Mouse (Mus musculus) limb, embryonic 12.5 days (tissue): ENCODE measurements around the gene Dbx1. TPM values are rescaled to one million over a fixed set of nuclear protein-coding genes. Genes with fewer than 3 reads are reported as not detected.

Source experiments
- ATAC-seq: fragments of 200-750 bp; cut with Nextera tagmentation; 2 replicates; pipeline ENCODE4 v1.8.0; 2017; ENCODE audit warnings: low read depth, moderate TSS enrichment; ENCODE audit not compliant: insufficient number of reproducible peaks, insufficient read depth, low FRiP score, low TSS enrichment
- H3K27ac ChIP-seq: fragments of 300-500 bp; sonication (generic); 2 replicates; pipeline ENCODE4 v1.5.1; 2016; ENCODE audit warnings: mild to moderate bottlenecking, moderate library complexity
- H3K27me3 ChIP-seq: fragments of 300-500 bp; sonication (generic); 2 replicates; pipeline ENCODE4 v1.6.1; 2016; ENCODE audit warnings: mild to moderate bottlenecking, moderate library complexity
- H3K36me3 ChIP-seq: fragments of 300-500 bp; sonication (generic); 2 replicates; pipeline ENCODE4 v1.6.1; 2016; ENCODE audit warnings: mild to moderate bottlenecking, moderate library complexity
- H3K4me1 ChIP-seq: fragments of 300-500 bp; sonication (generic); replicated peaks from 2 replicates; pipeline ENCODE4 v1.6.1; 2016
- H3K4me2 ChIP-seq: fragments of 300-500 bp; sonication (generic); 2 replicates; pipeline ENCODE4 v1.6.1; 2016; ENCODE audit warnings: mild to moderate bottlenecking, moderate library complexity
- H3K4me3 ChIP-seq: fragments of 300-500 bp; sonication (generic); replicated peaks from 2 replicates; pipeline ENCODE4 v1.5.1; 2016; ENCODE audit warnings: mild to moderate bottlenecking
- H3K9ac ChIP-seq: fragments of 300-500 bp; sonication (generic); replicated peaks from 2 replicates; pipeline ENCODE4 v1.6.1; 2016; ENCODE audit warnings: mild to moderate bottlenecking, moderate library complexity
- H3K9me3 ChIP-seq: fragments of 300-500 bp; sonication (generic); 2 replicates; pipeline ENCODE4 v1.6.1; 2016; ENCODE audit warnings: mild to moderate bottlenecking, moderate library complexity
- WGBS: fragments of 180-500 bp; shearing (Covaris S2); methylation state at CpG from one replicate; pipeline ENCODE4 v1.1.7; 2016; 5-methylcytosine and 5-hydroxymethylcytosine counted together
- polyA plus RNA-seq: library from polyadenylated mRNA; unstranded; fragments of >200 nt; fragmentation: Nextera tagmentation; extraction: Ambion mirVana; gene quantifications from 2 replicates; pipeline ENCODE4 v1.2.1, GENCODE M21; 2016

Gene Dbx1
- polyA plus RNA-seq, 1 experiment from 2014 or later = 0.31 TPM

GRCm38 (mm10) chr7:49586530-49587120, 50.0 kb downstream of the Dbx1 start:
- Histone ChIP-seq H3K36me3 (peaks cover 37% of the 10 kb centered on the region), H3K9me3 (no peaks in the 10 kb centered on the region), H3K9ac (no peak overlapping the region), H3K4me3 (no peak overlapping the region), H3K4me2 (no peak overlapping the region), H3K27me3 (no peaks in the 10 kb centered on the region), H3K27ac (no peak overlapping the region), H3K4me1 (no peaks in the 10 kb centered on the region)
- no peak for ATAC-seq
- WGBS = 76% methylated on average over 5 of the region's 5 CpGs

- no peak for ATAC-seq
- Histone ChIP-seq H3K4me1 (no peaks in the 10 kb centered on the region), H3K27me3 (no peaks in the 10 kb centered on the region), H3K36me3 (peaks cover 39% of the 10 kb centered on the region; the same call in 1 of the 2 replicates), H3K4me2 (no peak overlapping the region), H3K27ac (no peak overlapping the region), H3K4me3 (no peak overlapping the region), H3K9ac (no peak overlapping the region), H3K9me3 (no peaks in the 10 kb centered on the region)
- 93% methylated on average over 6 of the region's 6 CpGs for WGBS
These were observed 53.5 kb downstream of the Dbx1 start for GRCm38 (mm10) chr7:49583176-49583575.

GRCm38 (mm10) chr7:49582551-49582950, 54.1 kb downstream of the Dbx1 start:
- Histone ChIP-seq H3K27me3 (no peaks in the 10 kb centered on the region), H3K36me3 (peaks cover 39% of the 10 kb centered on the region; the same call in 1 of the 2 replicates), H3K9me3 (no peaks in the 10 kb centered on the region), H3K9ac (no peak overlapping the region), H3K4me3 (no peak overlapping the region), H3K27ac (no peak overlapping the region), H3K4me1 (no peaks in the 10 kb centered on the region), H3K4me2 (no peak overlapping the region)
- WGBS = 84% methylated on average over 7 of the region's 7 CpGs
- ATAC-seq = no peak

GRCm38 (mm10) chr7:49581951-49582350, 54.7 kb downstream of the Dbx1 start:
- H3K27ac ChIP-seq = no peak overlapping the region
- ATAC-seq = no peak
- H3K9ac ChIP-seq = no peak overlapping the region
- H3K4me3 ChIP-seq = no peak overlapping the region
- no peak overlapping the region for H3K4me2 ChIP-seq
- no peaks in the 10 kb centered on the region for H3K4me1 ChIP-seq
- no peaks in the 10 kb centered on the region for H3K9me3 ChIP-seq
- peaks cover 40% of the 10 kb centered on the region; the same call in 1 of the 2 replicates for H3K36me3 ChIP-seq
- no peaks in the 10 kb centered on the region for H3K27me3 ChIP-seq
- 90% methylated on average over 2 of the region's 2 CpGs for whole genome bisulfite sequencing

Other genes starting within 250 kb of the Dbx1 start
- 3.5 and 5.6 TPM in 2 replicates for gene Htatip2, start 122.3 kb upstream of the Dbx1 start, polyA plus RNA-seq
- 55.3 and 57.7 TPM in 2 replicates for gene Prmt3, start 141.5 kb upstream of the Dbx1 start, polyA plus RNA-seq